Mouse (Mus musculus) heart, embryonic 16.5 days (tissue): ENCODE results near the gene 4930564D02Rik. TPM values are rescaled to one million over a fixed set of nuclear protein-coding genes. Genes with fewer than 3 reads are reported as not detected.
A peak's percentile ranks its signal among the peaks of the same experiment; 100 is the strongest.

Source experiments
- ATAC-seq: fragments of 200-750 bp; cut with Nextera tagmentation; replicated peaks from 2 replicates; pipeline ENCODE4 v1.8.0; 2017; ENCODE audit warnings: moderate number of reproducible peaks; ENCODE audit not compliant: insufficient read depth, low FRiP score; ENCODE audit errors: extremely low read depth
- H3K27ac ChIP-seq: fragments of 300-500 bp; sonication (generic); 2 replicates; pipeline ENCODE4 v1.5.1; 2014; ENCODE audit warnings: mild to moderate bottlenecking, low read length, control low read depth, moderate library complexity
- H3K27me3 ChIP-seq: fragments of 300-500 bp; sonication (generic); 2 replicates; pipeline ENCODE4 v1.6.1; 2014; ENCODE audit warnings: low read length, mixed read lengths; ENCODE audit not compliant: control insufficient read depth, insufficient read depth
- H3K36me3 ChIP-seq: fragments of 300-500 bp; sonication (generic); 2 replicates; pipeline ENCODE4 v1.6.1; 2014; ENCODE audit not compliant: control insufficient read depth, insufficient read depth
- H3K4me1 ChIP-seq: fragments of 300-500 bp; sonication (generic); 2 replicates; pipeline ENCODE4 v1.6.1; 2014; ENCODE audit warnings: low read length, mixed read lengths; ENCODE audit not compliant: control insufficient read depth, insufficient read depth
- H3K4me2 ChIP-seq: fragments of 300-500 bp; sonication (generic); 2 replicates; pipeline ENCODE4 v1.6.1; 2014; ENCODE audit warnings: low read depth, mild to moderate bottlenecking, control low read depth, low read length
- H3K4me3 ChIP-seq: fragments of 300-500 bp; sonication (generic); 2 replicates; pipeline ENCODE4 v1.5.1; 2014; ENCODE audit warnings: mild to moderate bottlenecking, control low read depth, low read length
- H3K9ac ChIP-seq: fragments of 300-500 bp; sonication (generic); 2 replicates; pipeline ENCODE4 v1.6.1; 2014; ENCODE audit warnings: low read length, control low read depth
- H3K9me3 ChIP-seq: fragments of 300-500 bp; sonication (generic); replicated peaks from 2 replicates; pipeline ENCODE4 v1.6.1; 2016; ENCODE audit warnings: low read length; ENCODE audit not compliant: control insufficient read depth
- WGBS: fragments of 180-500 bp; shearing (Covaris S2); extraction: QIAGEN DNeasy Blood & Tissue Kit; methylation state at CpG from one replicate; pipeline ENCODE4 v1.1.7; 2014; 5-methylcytosine and 5-hydroxymethylcytosine counted together
- polyA plus RNA-seq: library from polyadenylated mRNA; unstranded; fragments of >200 nt; fragmentation: Nextera tagmentation; extraction: Ambion mirVana; gene quantifications from 2 replicates; pipeline ENCODE4 v1.2.1, GENCODE M21; 2015

Gene 4930564D02Rik
- polyA plus RNA-seq = not detected in 2 replicates

- H3K9ac ChIP-seq = no peak within 1 kb of the TSS
- H3K27me3 ChIP-seq = no peaks in the 10 kb centered on the region
- 80% methylated on average over 10 of the region's 10 CpGs for WGBS
- H3K4me2 ChIP-seq = no peak within 1 kb of the TSS
- H3K4me3 ChIP-seq = no peak within 1 kb of the TSS
- no peaks in the 10 kb centered on the region for H3K4me1 ChIP-seq
- no peaks in the 10 kb centered on the region for H3K9me3 ChIP-seq
- H3K27ac ChIP-seq = no peak within 1 kb of the TSS
- no peaks in the 10 kb centered on the region for H3K36me3 ChIP-seq
- ATAC-seq = no peak
Measured at GRCm38 (mm10) chr3:105066544-105066943, at the start of gene 4930564D02Rik. Gene 4930564D02Rik (plus strand): TSS chr3:105066844.

GRCm38 (mm10) chr3:105017314-105017713, 49.3 kb upstream of the 4930564D02Rik start:
- ATAC-seq = no peak
- Histone ChIP-seq H3K4me2 (no peak overlapping the region), H3K4me3 (no peak overlapping the region), H3K27me3 (no peaks in the 10 kb centered on the region), H3K9me3 (no peaks in the 10 kb centered on the region), H3K36me3 (no peaks in the 10 kb centered on the region), H3K4me1 (peaks cover 29% of the 10 kb centered on the region), H3K27ac (peak overlapping the region; percentile 76), H3K9ac (no peak overlapping the region)
- 42% methylated on average over 8 of the region's 8 CpGs for WGBS

GRCm38 (mm10) chr3:105018085-105018782, 48.4 kb upstream of the 4930564D02Rik start:
- Histone ChIP-seq H3K27me3 (no peaks in the 10 kb centered on the region), H3K4me3 (no peak overlapping the region), H3K9ac (no peak overlapping the region), H3K36me3 (peaks cover 4% of the 10 kb centered on the region; the same call in 1 of the 2 replicates), H3K27ac (peak overlapping the region; percentile 75), H3K4me2 (no peak overlapping the region), H3K4me1 (peaks cover 20% of the 10 kb centered on the region), H3K9me3 (no peaks in the 10 kb centered on the region)
- no peak; the same call in 1 of the 2 replicates for ATAC-seq
- 67% methylated on average over 10 of the region's 10 CpGs for WGBS

GRCm38 (mm10) chr3:105018783-105019105, 47.9 kb upstream of the 4930564D02Rik start:
- Histone ChIP-seq H3K36me3 (peaks cover 4% of the 10 kb centered on the region; the same call in 1 of the 2 replicates), H3K4me1 (peaks cover 20% of the 10 kb centered on the region), H3K27ac (peak overlapping the region; percentile 75), H3K9ac (no peak overlapping the region), H3K4me2 (no peak overlapping the region), H3K27me3 (no peaks in the 10 kb centered on the region), H3K4me3 (no peak overlapping the region), H3K9me3 (no peaks in the 10 kb centered on the region)
- WGBS = 75% methylated on average over 6 of the region's 6 CpGs
- ATAC-seq = no peak

- WGBS = 31% methylated on average over 12 of the region's 12 CpGs
- no peak overlapping the region for H3K9ac ChIP-seq
- no peak overlapping the region for H3K4me3 ChIP-seq
- ATAC-seq = no peak
- peak overlapping the region; percentile 46 for H3K27ac ChIP-seq
- H3K36me3 ChIP-seq = peaks cover 4% of the 10 kb centered on the region; the same call in 1 of the 2 replicates
- H3K9me3 ChIP-seq = no peaks in the 10 kb centered on the region
- no peak overlapping the region for H3K4me2 ChIP-seq
- H3K27me3 ChIP-seq = no peaks in the 10 kb centered on the region
- H3K4me1 ChIP-seq = peaks cover 20% of the 10 kb centered on the region
Measured at GRCm38 (mm10) chr3:105019826-105020692, 46.6 kb upstream of the 4930564D02Rik start.

GRCm38 (mm10) chr3:105023371-105024005, 43.2 kb upstream of the 4930564D02Rik start:
- no peak overlapping the region for H3K4me2 ChIP-seq
- no peaks in the 10 kb centered on the region for H3K9me3 ChIP-seq

GRCm38 (mm10) chr3:105036281-105036847, 30.3 kb upstream of the 4930564D02Rik start:
- Histone ChIP-seq H3K4me2 (no peak overlapping the region), H3K4me3 (no peak overlapping the region), H3K9me3 (no peaks in the 10 kb centered on the region), H3K9ac (no peak overlapping the region), H3K4me1 (peaks cover 10% of the 10 kb centered on the region), H3K36me3 (peaks cover 34% of the 10 kb centered on the region), H3K27me3 (no peaks in the 10 kb centered on the region), H3K27ac (peak overlapping the region; percentile 44)
- 66% methylated on average over 10 of the region's 10 CpGs for WGBS
- no peak for ATAC-seq

More at GRCm38 (mm10) chr3:105023371-105024005, 43.2 kb upstream of the 4930564D02Rik start:
- Histone ChIP-seq H3K4me1 (peaks cover 15% of the 10 kb centered on the region), H3K9ac (no peak overlapping the region), H3K27me3 (no peaks in the 10 kb centered on the region), H3K27ac (peak overlapping the region; percentile 79), H3K4me3 (no peak overlapping the region), H3K36me3 (peaks cover 18% of the 10 kb centered on the region)
- WGBS = 59% methylated on average over 10 of the region's 10 CpGs
- peak; percentile 46; the same call in 1 of the 2 replicates for ATAC-seq

- no peak for ATAC-seq
- Histone ChIP-seq H3K4me2 (no peak overlapping the region), H3K4me1 (peaks cover 18% of the 10 kb centered on the region), H3K36me3 (peaks cover 26% of the 10 kb centered on the region), H3K9ac (no peak overlapping the region), H3K27ac (no peak overlapping the region; the same call in 1 of the 2 replicates), H3K4me3 (no peak overlapping the region), H3K27me3 (no peaks in the 10 kb centered on the region), H3K9me3 (no peaks in the 10 kb centered on the region)
- WGBS = 79% methylated on average over 6 of the region's 6 CpGs
Measured at GRCm38 (mm10) chr3:105037240-105037770, 29.3 kb upstream of the 4930564D02Rik start.
